Mouse (Mus musculus) left cerebral cortex, postnatal 4 days (tissue): ENCODE measurements around the gene Timm22. TPM values are rescaled to one million over a fixed set of nuclear protein-coding genes. Genes with fewer than 3 reads are reported as not detected.
A peak's percentile ranks its signal among the peaks of the same experiment; 100 is the strongest.

Experiments
- DNase-seq: peaks from one replicate; pipeline ENCODE4 v3.0.0-alpha.2; 2022
- intact Hi-C: fragments of 180-260 bp; cut with DNase I; formaldehyde crosslinking; loops from one replicate; pipeline ENCODE4 v1.15.1; 2025
- total RNA-seq, 2 experiments: library from RNA; stranded (reverse); gene quantifications; 2 replicates each; pipeline ENCODE4 v1.2.3; 2021

Timm22 gene
- 10 to 100 TPM; 34.1 to 38.0 TPM for total RNA-seq

GRCm38 (mm10) chr11:76406702-76407583 is at the start of gene Timm22:
Gene Timm22 (plus strand): TSS chr11:76406952.
- intact Hi-C loops = loop anchor here (10.0 kb wide), 1 partner anchor 322 kb away; no protein-coding TSS in a partner anchor
- DNase-seq = peak; percentile 97

DNA sequence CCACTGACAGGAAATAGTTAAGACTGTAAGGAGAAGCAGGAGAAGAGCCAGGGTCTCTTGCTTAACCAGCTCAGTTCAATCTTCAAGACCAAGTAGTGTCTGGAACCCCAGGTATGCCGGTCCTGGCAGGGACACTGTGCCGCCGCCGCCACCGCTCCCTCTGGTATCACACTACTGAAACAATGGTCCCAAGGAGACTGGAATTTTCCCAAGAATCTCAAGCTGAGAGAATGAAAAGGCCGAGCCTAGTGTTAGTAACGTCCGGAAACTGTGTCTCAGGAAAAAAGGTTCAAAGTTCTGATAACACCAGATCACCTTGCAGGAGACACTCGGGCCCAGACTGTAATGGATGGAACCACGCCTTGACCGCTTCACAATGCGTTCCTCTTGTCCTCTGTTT is 49.3 kb upstream of the Timm22 start:
- DNase-seq = no peak
- intact Hi-C loops = no loop called here

DNA sequence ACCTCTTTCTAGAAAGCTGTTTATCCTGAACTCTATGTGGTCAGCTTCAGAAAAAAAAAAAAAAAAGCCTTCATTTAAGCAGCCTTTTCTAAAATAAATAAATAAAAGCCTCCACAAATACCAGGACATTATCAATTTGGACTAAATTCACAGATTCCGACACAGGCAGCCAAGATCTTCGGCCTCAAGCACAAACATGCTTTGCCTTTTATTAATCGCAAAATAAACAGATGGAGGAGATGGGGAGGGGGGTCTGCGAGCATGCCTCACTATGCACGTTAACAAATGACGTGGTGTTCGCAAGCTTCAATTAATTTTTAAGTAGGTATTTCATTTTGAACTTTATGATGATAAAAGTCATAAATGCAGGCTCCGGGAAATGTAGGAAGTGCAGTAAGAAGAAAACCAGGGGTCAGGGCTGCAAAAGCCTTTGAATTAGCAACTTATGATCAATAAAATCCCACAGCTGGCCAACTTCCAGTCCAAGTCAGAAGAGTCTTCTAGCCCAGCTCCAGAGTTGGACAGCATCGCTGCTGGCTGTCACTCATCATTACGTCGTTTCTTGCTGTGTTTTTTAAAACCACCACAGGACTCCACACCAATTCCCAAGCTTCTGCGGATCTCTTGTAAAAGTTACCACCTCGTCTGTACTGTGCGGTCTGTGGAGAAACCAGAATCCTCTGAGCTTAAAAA is 48.0 kb upstream of the Timm22 start:
- DNase-seq = no peak
- intact Hi-C loops = no loop called here

- intact Hi-C loops = no loop called here
- no peak for DNase-seq
Measured at GRCm38 (mm10) chr11:76360255-76360654, 46.5 kb upstream of the Timm22 start.

- no peak for DNase-seq
- intact Hi-C loops = no loop called here
Measured at GRCm38 (mm10) chr11:76361422-76361821, 45.3 kb upstream of the Timm22 start.

- no peak for DNase-seq
- intact Hi-C loops = no loop called here
Measured at GRCm38 (mm10) chr11:76363178-76363577, 43.6 kb upstream of the Timm22 start.

DNA sequence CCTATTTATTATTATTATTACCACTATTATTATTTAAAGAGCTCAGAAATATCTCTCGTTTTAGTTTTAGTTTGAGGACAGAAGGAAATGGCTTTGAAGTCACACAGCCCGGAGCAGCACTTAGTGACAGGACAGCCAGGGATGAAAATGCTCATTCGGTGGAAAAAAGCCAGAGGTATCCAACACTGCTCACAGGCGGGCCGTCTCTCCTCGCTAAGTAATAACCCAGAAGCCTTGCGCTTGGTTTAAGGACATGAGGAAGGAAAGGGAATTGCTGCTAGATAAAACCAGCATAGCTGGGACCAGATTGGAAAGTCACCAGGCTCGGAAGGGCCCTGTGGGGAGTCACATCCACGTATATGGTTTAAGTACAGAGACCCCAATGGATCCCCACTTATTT is 43.1 kb upstream of the Timm22 start:
- DNase-seq = no peak
- intact Hi-C loops = no loop called here

DNA sequence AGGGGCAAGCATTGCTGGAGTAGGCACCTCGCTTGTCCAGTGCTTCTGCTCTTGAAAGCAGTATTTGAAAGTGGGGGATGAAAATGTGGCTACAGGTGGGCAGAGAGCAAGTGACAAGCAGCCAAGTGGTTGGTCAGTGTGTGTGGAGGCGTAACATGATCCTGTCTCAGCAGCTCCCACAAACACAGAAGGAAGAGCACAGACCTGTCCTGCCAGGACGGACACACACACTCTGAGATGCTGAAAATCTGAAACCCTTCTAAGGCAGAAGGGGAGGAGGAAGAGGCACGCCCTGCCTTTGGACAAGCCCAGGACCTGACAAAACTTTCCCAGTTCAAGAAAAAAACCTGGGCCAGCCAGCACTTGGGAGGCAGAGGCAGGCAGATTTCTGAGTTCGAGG is 42.7 kb upstream of the Timm22 start:
- intact Hi-C loops = no loop called here
- no peak for DNase-seq

DNA sequence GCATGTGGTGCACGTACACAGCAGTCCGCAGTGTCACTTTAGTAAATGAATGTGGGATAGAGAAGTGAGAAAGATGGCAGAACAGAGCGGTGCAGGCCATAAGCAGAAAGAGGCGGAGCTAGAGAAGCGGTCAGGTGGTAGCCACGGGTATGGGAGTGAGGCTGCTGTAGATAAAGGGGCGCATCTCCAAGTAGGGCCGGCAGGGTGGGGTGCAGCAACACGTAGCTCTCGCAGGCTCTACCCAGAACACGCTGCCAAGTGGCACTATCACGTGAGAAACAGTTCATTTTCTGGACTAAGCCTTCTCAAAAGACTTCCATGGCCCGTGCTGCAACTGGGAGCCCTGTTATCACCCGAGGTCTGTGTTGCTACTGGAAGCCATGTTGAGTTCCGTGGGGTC is 40.0 kb upstream of the Timm22 start:
- no peak for DNase-seq
- intact Hi-C loops = no loop called here

GRCm38 (mm10) chr11:76370491-76370890 is 36.3 kb upstream of the Timm22 start:
- intact Hi-C loops = no loop called here

GRCm38 (mm10) chr11:76372120-76372519 is 34.6 kb upstream of the Timm22 start:
- intact Hi-C loops = no loop called here

More at GRCm38 (mm10) chr11:76370491-76370890, 36.3 kb upstream of the Timm22 start:
- DNase-seq = no peak

DNA sequence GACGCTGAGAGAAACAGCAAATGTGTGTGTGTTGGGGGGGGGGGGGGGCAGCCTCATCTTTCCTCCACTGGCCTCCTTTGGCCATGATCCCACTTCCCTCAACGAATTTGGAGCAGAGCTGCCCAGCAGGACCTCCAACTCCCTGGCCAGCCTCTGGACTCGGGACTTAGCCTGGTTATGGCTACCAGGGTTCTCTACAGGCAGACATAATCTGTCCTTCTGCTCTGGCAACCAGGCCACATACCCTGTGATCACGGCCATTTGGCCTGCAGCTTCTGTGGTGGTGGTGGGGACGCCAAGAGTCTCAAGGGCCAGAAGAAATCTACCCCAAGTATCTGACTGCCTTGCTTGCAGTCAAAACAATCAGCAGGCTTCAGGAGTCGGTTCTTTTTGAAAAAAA is 34.2 kb upstream of the Timm22 start:
- DNase-seq = peak; percentile 42
- intact Hi-C loops = no loop called here

More at GRCm38 (mm10) chr11:76372120-76372519, 34.6 kb upstream of the Timm22 start:
- DNase-seq = no peak

DNA sequence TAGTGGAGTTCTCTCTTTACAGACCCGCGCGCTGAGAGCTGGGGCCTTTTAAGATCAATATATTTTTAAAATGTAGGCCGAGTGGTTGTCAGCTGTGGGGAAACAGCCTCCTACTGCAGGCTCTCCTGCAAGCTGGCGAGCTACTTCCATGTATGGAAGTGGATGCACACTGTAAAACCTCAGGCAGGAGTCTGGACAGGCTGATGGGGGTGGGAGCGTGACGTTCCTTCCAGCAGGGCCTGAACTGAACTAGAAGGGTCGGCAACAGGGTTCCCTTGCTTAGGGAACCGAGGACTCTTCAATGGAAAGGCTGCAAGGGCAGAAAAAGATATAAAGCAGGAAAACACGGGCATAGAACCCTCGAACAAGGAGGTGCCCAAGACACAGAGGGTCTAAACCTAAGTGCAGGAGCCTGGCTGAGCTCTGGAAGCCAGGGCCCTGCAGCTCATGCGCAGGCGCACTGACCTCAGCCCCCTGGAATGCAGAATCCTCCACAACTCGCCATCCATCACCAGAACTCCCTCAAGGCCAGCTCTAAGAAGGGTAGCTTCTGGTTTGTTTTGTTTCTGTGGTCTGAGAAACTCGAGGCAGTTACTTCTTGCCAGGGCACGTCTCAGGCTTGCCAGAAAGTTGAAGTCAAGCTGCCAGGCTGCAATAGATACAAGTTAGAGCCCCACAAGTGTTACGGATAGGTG is 32.1 kb upstream of the Timm22 start:
- DNase-seq = no peak
- intact Hi-C loops = no loop called here

DNA sequence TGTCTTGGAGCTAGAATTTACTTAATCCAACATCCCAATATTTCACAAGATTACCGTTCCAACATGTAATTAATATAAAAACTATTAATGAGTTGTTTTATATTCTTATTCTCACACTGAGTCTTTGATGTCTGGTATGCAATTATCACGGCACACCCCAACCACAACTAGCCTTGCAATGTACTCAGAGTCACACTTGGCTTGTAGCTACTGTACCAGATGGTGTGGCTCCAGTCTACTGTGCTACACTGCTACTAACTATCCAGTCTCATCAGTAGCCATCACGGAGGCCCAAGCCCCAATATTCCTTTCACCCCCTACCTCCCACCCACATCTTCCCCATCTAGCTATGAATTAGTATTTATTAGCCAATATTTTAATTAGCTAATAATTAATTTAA is 30.3 kb upstream of the Timm22 start:
- intact Hi-C loops = no loop called here
- no peak for DNase-seq

DNA sequence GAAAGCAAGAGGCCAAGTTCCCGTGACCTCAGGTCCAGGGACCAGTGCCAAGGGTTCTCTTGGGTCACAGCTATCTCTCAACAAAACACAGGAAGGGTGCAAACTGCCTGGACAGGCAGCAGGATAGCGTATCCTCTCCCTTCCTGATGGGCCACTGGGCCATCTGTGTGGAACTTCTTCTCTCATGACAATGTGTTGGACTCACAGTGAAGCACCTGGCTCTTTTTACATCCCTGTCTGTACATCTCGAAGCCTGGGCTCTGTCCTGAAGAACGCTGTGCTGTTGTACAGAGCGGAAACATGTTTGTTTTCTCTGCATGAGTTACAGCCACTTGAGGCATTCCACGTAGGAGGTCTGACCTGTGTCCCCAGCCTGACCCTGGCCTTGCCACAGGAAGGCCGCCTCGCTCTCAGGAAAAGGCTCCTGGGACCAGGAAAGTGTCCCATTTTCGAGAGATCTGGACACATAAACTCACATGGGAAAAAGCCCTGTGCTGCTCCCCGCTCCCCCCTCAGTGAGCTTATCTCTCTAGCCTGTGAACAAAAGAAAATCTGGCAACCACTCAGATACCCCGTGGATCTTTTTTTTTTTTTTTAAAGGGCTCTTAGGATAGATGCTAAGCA is 26.7 kb upstream of the Timm22 start:
- intact Hi-C loops = no loop called here
- no peak for DNase-seq

DNA sequence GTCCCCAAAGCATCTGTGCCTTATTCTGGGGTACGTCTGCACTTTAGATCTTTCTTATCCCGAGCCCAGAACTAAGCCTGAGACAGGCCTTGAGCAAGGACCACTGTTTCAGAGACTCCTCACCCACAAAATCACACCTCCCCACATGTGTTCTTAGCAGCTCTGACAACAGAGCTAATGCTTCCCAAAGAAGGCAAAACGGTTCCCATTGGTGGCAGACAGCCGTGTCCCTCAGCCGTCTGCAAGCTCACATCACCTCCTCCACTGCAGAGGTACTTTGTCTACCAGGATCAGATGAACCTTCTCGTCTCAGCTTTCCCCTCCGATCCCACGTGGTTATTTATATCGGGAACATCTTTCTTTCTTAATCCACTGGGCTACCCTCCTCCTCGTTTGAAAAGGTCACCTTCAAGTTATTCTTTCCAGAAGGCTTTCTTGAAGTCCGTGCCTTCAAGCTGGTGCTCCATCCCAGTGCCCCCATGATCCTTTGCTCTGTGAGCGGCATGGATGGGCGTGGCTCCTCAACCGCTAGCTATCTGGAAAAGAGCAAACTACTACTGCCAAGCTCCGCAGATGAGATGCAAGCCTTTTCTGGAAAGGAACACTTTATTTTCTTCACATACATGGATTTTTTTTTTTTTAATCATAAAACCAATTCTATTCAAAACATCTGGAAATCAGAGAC is 25.4 kb upstream of the Timm22 start:
- intact Hi-C loops = no loop called here
- no peak for DNase-seq

GRCm38 (mm10) chr11:76382711-76383324 is 23.9 kb upstream of the Timm22 start:
- no peak for DNase-seq
- intact Hi-C loops = no loop called here

DNA sequence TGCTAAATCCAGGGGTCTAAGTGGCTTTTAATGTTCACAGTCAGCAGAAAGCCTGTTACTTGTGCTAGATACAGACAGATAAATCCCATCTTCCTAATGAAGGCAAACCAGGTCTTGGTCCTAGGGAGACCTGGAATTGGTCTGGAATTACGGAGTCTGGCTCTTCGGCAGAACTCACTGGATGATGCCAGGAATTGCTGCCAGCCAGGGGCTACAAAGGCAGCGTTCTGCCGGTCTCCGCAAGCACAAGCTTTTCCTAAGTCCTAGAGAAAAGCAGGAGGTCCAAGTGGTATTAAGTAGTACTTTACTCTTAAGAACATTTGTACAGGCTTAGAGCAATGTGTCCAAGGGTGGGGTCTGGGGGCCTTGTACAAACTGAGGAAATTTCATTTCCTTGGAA is 22.4 kb upstream of the Timm22 start:
- peak; percentile 49 for DNase-seq
- intact Hi-C loops = no loop called here

GRCm38 (mm10) chr11:76385017-76385416 is 21.7 kb upstream of the Timm22 start:
- intact Hi-C loops = no loop called here
- DNase-seq = no peak

DNA sequence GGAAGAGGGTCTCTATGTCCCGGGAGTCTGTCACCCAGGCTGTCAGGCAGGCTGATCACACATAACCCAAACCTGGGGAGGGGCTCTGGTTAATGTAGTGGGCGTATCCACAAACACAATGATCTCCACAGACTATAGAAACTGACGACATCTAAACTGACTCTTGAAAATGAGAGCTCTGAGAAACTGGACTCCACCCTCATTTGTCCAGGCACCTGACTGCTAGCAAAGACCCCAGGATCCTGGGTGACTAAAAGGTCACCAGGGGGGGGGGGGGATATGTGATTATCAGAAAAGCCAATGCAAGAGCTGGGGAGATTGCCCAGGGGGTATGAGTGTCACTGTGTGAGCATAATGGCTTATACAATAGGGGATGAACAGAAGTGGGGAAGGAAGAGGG is 21.0 kb upstream of the Timm22 start:
- intact Hi-C loops = no loop called here

More for the DNA sequence above, 21.0 kb upstream of the Timm22 start:
- DNase-seq = no peak
